Comparison of ENCODE assay signal across 8 mouse cellular contexts in the genomic region with DNA sequence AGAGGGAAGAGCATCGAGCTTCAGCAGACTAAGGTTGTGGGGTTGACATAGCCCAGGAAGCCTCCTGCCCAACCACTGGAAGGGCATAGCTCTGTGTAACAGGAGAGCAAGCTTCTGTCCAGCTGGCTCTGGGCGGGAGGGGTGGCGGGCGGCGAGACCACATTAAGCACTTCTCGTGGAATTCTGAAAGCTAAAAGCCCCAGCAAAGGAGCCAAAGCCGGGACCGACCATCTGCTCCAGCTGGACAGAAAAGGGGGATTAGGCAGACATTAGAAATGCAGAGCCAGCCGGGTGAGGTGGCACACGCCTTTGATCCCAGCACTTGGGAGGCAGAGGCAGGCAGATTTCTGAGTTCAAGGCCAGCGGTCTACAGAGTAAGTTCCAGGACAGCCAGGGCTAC.
"Had no signal": no experiment of that assay in that cellular context is flagged by ENCODE, and none has a peak within 500 bp of the region (broad histone marks: within the 10 kb centered on the region; RNA-seq: fewer than 3 reads in every experiment).

No protein-coding gene starts in this region.

- ATAC-seq: liver, embryonic 12.5 days had no signal

- H3K4me1 ChIP-seq: limb, embryonic 15.5 days had no signal

- H3K9ac ChIP-seq: limb, embryonic 15.5 days; liver, embryonic 12.5 days; lung, embryonic 14.5 days had no signal

- DNase-seq: kidney, adult 8-10 months; kidney, postnatal 25 days; lung, embryonic 14.5 days; lung, postnatal 10 days; lung, postnatal 4 days had no signal

- H3K27me3 ChIP-seq: limb, embryonic 15.5 days had no signal

- H3K4me3 ChIP-seq: limb, embryonic 15.5 days; liver, embryonic 12.5 days had no signal

- H3K27ac ChIP-seq: limb, embryonic 15.5 days; liver, embryonic 12.5 days; stomach, postnatal 0 days had no signal

- H3K36me3 ChIP-seq: limb, embryonic 15.5 days; liver, embryonic 12.5 days had no signal

- H3K9me3 ChIP-seq: limb, embryonic 15.5 days had no signal
